Mouse (Mus musculus) kidney, adult 2 months (tissue): ENCODE results near the gene Zfp961.

Experiments
- CTCF ChIP-seq: fragments of 200-500 bp; conservative IDR thresholded peaks from 2 replicates; pipeline ENCODE4 v1.5.1; 2011; ENCODE audit warnings: low read depth, mild to moderate bottlenecking, control low read depth, low read length, moderate library complexity, mixed read lengths; ENCODE audit not compliant: insufficient read depth, insufficient read length
- POLR2A ChIP-seq: fragments of 200-500 bp; IDR thresholded peaks from one replicate; pipeline ENCODE4 v1.6.1; 2011; ENCODE audit warnings: low read depth, low read length, control low read depth

- TF ChIP-seq POLR2A (no peak), CTCF (no peak)
These were observed 33.8 kb downstream of the Zfp961 start for GRCm38 (mm10) chr8:71984601-71985000.
